Mouse (Mus musculus) CH12.LX (cell line): ENCODE results near the gene Ttc21b. TPM values are rescaled to one million over a fixed set of nuclear protein-coding genes. Genes with fewer than 3 reads are reported as not detected.

Experiments used
- DNase-seq: peaks from one replicate; pipeline ENCODE4 v3.0.0-alpha.2; 2013; ENCODE audit errors: extremely low read depth
- H3K27ac ChIP-seq: 2 replicates; pipeline ENCODE4 v1.5.1; 2012; ENCODE audit warnings: low read depth, mild to moderate bottlenecking, control low read depth, moderate library complexity; ENCODE audit not compliant: insufficient read depth
- H3K27me3 ChIP-seq: replicated peaks from 2 replicates; pipeline ENCODE3; 2012; ENCODE audit warnings: inconsistent platforms
- H3K36me3 ChIP-seq, 2 experiments: replicated peaks in 1 of 2; 2 replicates each; pipeline versions ENCODE3 to v1.6.1; 2012; ENCODE audit warnings: inconsistent platforms in 1 of 2, low read length in 1 of 2, mild to moderate bottlenecking in 1 of 2, mixed read lengths in 1 of 2, moderate library complexity in 1 of 2; ENCODE audit not compliant: control insufficient read depth in 1 of 2, insufficient read depth in 1 of 2
- H3K4me1 ChIP-seq, 2 experiments: 2 replicates each; pipeline ENCODE4 v1.6.1; 2012; ENCODE audit warnings: inconsistent platforms in 1 of 2, moderate library complexity in 1 of 2; ENCODE audit not compliant: insufficient read depth in 2 of 2, control insufficient read depth in 1 of 2
- H3K4me2 ChIP-seq: 2 replicates; pipeline ENCODE4 v1.6.1; 2012; ENCODE audit warnings: low read depth, mild to moderate bottlenecking, control low read depth; ENCODE audit not compliant: poor library complexity, insufficient read depth, severe bottlenecking
- H3K4me3 ChIP-seq, 3 experiments: fragments of 150-350 bp in 1 of 3; sonication (generic) in 1 of 3; replicated peaks in 1 of 3; 2 replicates each; pipeline versions ENCODE3 to v1.5.1; 2011 to 2012; ENCODE audit warnings: low read depth in 2 of 3, low read length in 2 of 3, mild to moderate bottlenecking in 2 of 3, moderate library complexity in 2 of 3, control low read depth in 1 of 3, improper control_type of control experiment in 1 of 3, inconsistent platforms in 1 of 3, mixed read lengths in 1 of 3; ENCODE audit not compliant: poor library complexity in 1 of 3
- H3K79me2 ChIP-seq: replicated peaks from 2 replicates; pipeline ENCODE4 v1.6.1; 2012; ENCODE audit warnings: mild to moderate bottlenecking, moderate library complexity; ENCODE audit not compliant: control insufficient read depth, poor library complexity, insufficient read depth, severe bottlenecking; ENCODE audit errors: extremely low read depth
- H3K9ac ChIP-seq: 2 replicates; pipeline ENCODE4 v1.6.1; 2012; ENCODE audit warnings: low read depth, mild to moderate bottlenecking, control low read depth, moderate library complexity; ENCODE audit not compliant: insufficient read depth
- H3K9me3 ChIP-seq: replicated peaks from 2 replicates; pipeline ENCODE3; 2012; ENCODE audit warnings: low read length, inconsistent platforms, mixed read lengths
- CHD2 ChIP-seq: IDR thresholded peaks from 2 replicates; pipeline ENCODE4 v1.6.1; 2011; ENCODE audit warnings: low read length, improper control_type of control experiment
- CTCF ChIP-seq, 2 experiments: IDR thresholded peaks in 1 of 2; conservative IDR thresholded peaks in 1 of 2; 2 replicates each; pipeline ENCODE4 v1.5.1; 2011 to 2012; ENCODE audit warnings: low read depth in 2 of 2, low read length in 2 of 2, improper control_type of control experiment in 1 of 2, inconsistent platforms in 1 of 2, mild to moderate bottlenecking in 1 of 2, moderate library complexity in 1 of 2
- E2F4 ChIP-seq: IDR thresholded peaks from 2 replicates; pipeline ENCODE4 v1.6.1; 2011; ENCODE audit warnings: low read depth, low read length, improper control_type of control experiment; ENCODE audit not compliant: insufficient replicate concordance
- ELF1 ChIP-seq: IDR thresholded peaks from 2 replicates; pipeline ENCODE4 v1.6.1; 2014; ENCODE audit warnings: low read depth, mild to moderate bottlenecking, inconsistent platforms, low read length, improper control_type of control experiment
- EP300 ChIP-seq: IDR thresholded peaks from 2 replicates; pipeline ENCODE4 v1.6.1; 2011; ENCODE audit warnings: low read length, improper control_type of control experiment
- ETS1 ChIP-seq: conservative IDR thresholded peaks from 2 replicates; pipeline ENCODE4 v1.6.1; 2012; ENCODE audit warnings: low read depth, mild to moderate bottlenecking, inconsistent platforms, low read length, improper control_type of control experiment, moderate library complexity
- GABPA ChIP-seq: IDR thresholded peaks from 2 replicates; pipeline ENCODE4 v1.6.1; 2012; ENCODE audit warnings: low read depth, low read length, improper control_type of control experiment, inconsistent platforms; ENCODE audit not compliant: insufficient replicate concordance
- HCFC1 ChIP-seq: IDR thresholded peaks from 2 replicates; pipeline ENCODE4 v1.6.1; 2012; ENCODE audit warnings: low read depth, mild to moderate bottlenecking, inconsistent platforms, low read length, improper control_type of control experiment
- JUN ChIP-seq: IDR thresholded peaks from 2 replicates; pipeline ENCODE4 v1.6.1; 2011; ENCODE audit warnings: low read depth, mild to moderate bottlenecking, low read length, improper control_type of control experiment, moderate library complexity; ENCODE audit not compliant: insufficient read depth
- MAZ ChIP-seq: IDR thresholded peaks from 2 replicates; pipeline ENCODE4 v1.6.1; 2012; ENCODE audit warnings: low read depth, mild to moderate bottlenecking, inconsistent platforms, low read length, improper control_type of control experiment, moderate library complexity
- MEF2A ChIP-seq: IDR thresholded peaks from 2 replicates; pipeline ENCODE4 v1.6.1; 2014; ENCODE audit warnings: low read depth, mild to moderate bottlenecking, inconsistent platforms, low read length, improper control_type of control experiment, borderline replicate concordance
- MYC ChIP-seq: IDR thresholded peaks from 2 replicates; pipeline ENCODE4 v1.6.1; 2011; ENCODE audit warnings: low read depth, mild to moderate bottlenecking, improper control_type of control experiment, low read length
- NELFE ChIP-seq: IDR thresholded peaks from 2 replicates; pipeline ENCODE4 v1.6.1; 2011; ENCODE audit warnings: low read depth, low read length, improper control_type of control experiment
- POLR2A ChIP-seq: IDR thresholded peaks from 2 replicates; pipeline ENCODE4 v1.6.1; 2011; ENCODE audit warnings: low read depth, mild to moderate bottlenecking, improper control_type of control experiment, low read length
- SMC3 ChIP-seq: IDR thresholded peaks from 2 replicates; pipeline ENCODE4 v1.6.1; 2011; ENCODE audit warnings: low read depth, low read length, improper control_type of control experiment
- USF1 ChIP-seq: IDR thresholded peaks from 2 replicates; pipeline ENCODE4 v1.6.1; 2014; ENCODE audit warnings: low read depth, mild to moderate bottlenecking, inconsistent platforms, low read length, improper control_type of control experiment
- ZC3H11A ChIP-seq: IDR thresholded peaks from 2 replicates; pipeline ENCODE4 v1.6.1; 2012; ENCODE audit warnings: low read depth, mild to moderate bottlenecking, inconsistent platforms, low read length, improper control_type of control experiment
- ZKSCAN1 ChIP-seq: IDR thresholded peaks from 2 replicates; pipeline ENCODE4 v1.6.1; 2012; ENCODE audit warnings: low read depth, inconsistent platforms, low read length, improper control_type of control experiment, borderline replicate concordance
- ZMIZ1 ChIP-seq: IDR thresholded peaks from 2 replicates; pipeline ENCODE4 v1.6.1; 2012; ENCODE audit warnings: low read depth, mild to moderate bottlenecking, inconsistent platforms, low read length, improper control_type of control experiment
- dilution Hi-C: fragments of 300-500 bp; cut with MboI; formaldehyde crosslinking; loops from 2 replicates; pipeline ENCODE4 v1.14.3; 2020; ENCODE audit warnings: low sequenced_read_pairs; ENCODE audit not compliant: extremely low pct_unique_long_range_greater_than_20kb, extremely low pct_ligation_motif_present
- in situ Hi-C: fragments of 300-500 bp; cut with MboI; formaldehyde crosslinking; loops from 3 replicates; pipeline ENCODE4 v1.14.3; 2019; ENCODE audit warnings: low sequenced_read_pairs, low pct_ligation_motif_present, low pct_unique_long_range_greater_than_20kb, mixed read lengths
- polyA plus RNA-seq: library from polyadenylated mRNA; unstranded; fragments of >175 nt; gene quantifications from 2 replicates; pipeline ENCODE4 v1.2.1, GENCODE M21; 2012; ENCODE audit warnings: low read depth; ENCODE audit not compliant: insufficient read length
- total RNA-seq, 2 experiments: library from RNA; depleted of rRNA; stranded (reverse); fragments of 300-350 nt in 1 of 2; fragments of >200 nt in 1 of 2; gene quantifications; 2 replicates each; pipeline ENCODE4 v1.2.3; 2012 to 2014

The Ttc21b gene
- total and polyA plus RNA-seq, 3 experiments: not detected

- no peak for DNase-seq
- Histone ChIP-seq H3K4me2 (no peak overlapping the region), H3K9me3 (peaks cover 2% of the 10 kb centered on the region), H3K27ac (no peak overlapping the region), H3K79me2 (no peaks in the 10 kb centered on the region), H3K4me3 (no peak overlapping the region), H3K27me3 (no peaks in the 10 kb centered on the region), H3K4me1 (no peaks in the 10 kb centered on the region), H3K36me3 (no peaks in the 10 kb centered on the region), H3K9ac (no peak overlapping the region)
- TF ChIP-seq ETS1: no peak
- TF ChIP-seq MYC: no peak
- no peak for TF ChIP-seq EP300
- TF ChIP-seq NELFE: no peak
- TF ChIP-seq ELF1: no peak
- TF ChIP-seq USF1: no peak
- no peak for TF ChIP-seq MAZ
- TF ChIP-seq GABPA: no peak
- TF ChIP-seq JUN: no peak
- no peak for TF ChIP-seq MEF2A
- TF ChIP-seq ZMIZ1: no peak
- no peak for TF ChIP-seq POLR2A
- no peak for TF ChIP-seq ZKSCAN1
- no peak for TF ChIP-seq SMC3
- TF ChIP-seq E2F4: no peak
- dilution Hi-C loops (no loop called here), in situ Hi-C loops (no loop called here)
Measured at GRCm38 (mm10) chr2:66142268-66142667, 114.1 kb downstream of the Ttc21b start.

- TF ChIP-seq NELFE (no peak), CHD2 (no peak), HCFC1 (no peak), POLR2A (no peak), ZC3H11A (no peak), EP300 (no peak), ELF1 (no peak), CTCF (conservative IDR thresholded peaks at IDR 0.05 in 1 of 2, IDR thresholded peaks at IDR 0.05 in 1 of 2; ENCODE audit: low read depth in 2 of 2, low read length in 2 of 2) (no peak), SMC3 (no peak)
- dilution Hi-C loops: no loop called here
- no peak overlapping the region for H3K27ac ChIP-seq
- H3K4me1 ChIP-seq: no peaks in the 10 kb centered on the region
- no peaks in the 10 kb centered on the region for H3K9me3 ChIP-seq
- H3K36me3 ChIP-seq: no peaks in the 10 kb centered on the region
- no peaks in the 10 kb centered on the region for H3K27me3 ChIP-seq
- in situ Hi-C loops: no loop called here
- H3K4me3 ChIP-seq: no peak overlapping the region
- H3K79me2 ChIP-seq: no peaks in the 10 kb centered on the region
- no peak overlapping the region for H3K4me2 ChIP-seq
- no peak overlapping the region for H3K9ac ChIP-seq
- DNase-seq: no peak
Measured at GRCm38 (mm10) chr2:66140246-66140645, 116.2 kb downstream of the Ttc21b start.

Other genes starting within 250 kb of the Ttc21b start
- 0.17 and 0.76 TPM in 2 replicates for gene Galnt3, start 131.6 kb downstream of the Ttc21b start, total RNA-seq (2012; rRNA removed)
- gene Galnt3, start 131.6 kb downstream of the Ttc21b start, total RNA-seq (2014; rRNA removed): 0.34 and 0.55 TPM in 2 replicates
- not detected in 2 replicates for gene Galnt3, start 131.6 kb downstream of the Ttc21b start, polyA plus RNA-seq
- not detected in 2 replicates for gene Scn1a, start 184.2 kb upstream of the Ttc21b start, total RNA-seq (2012; rRNA removed)
- 0.05 and 0.11 TPM in 2 replicates for gene Scn1a, start 184.2 kb upstream of the Ttc21b start, total RNA-seq (2014; rRNA removed)
- gene Scn1a, start 184.2 kb upstream of the Ttc21b start, polyA plus RNA-seq: not detected in 2 replicates